Mouse (Mus musculus): ENCODE results near the gene Mup8. TPM values are rescaled to one million over a fixed set of nuclear protein-coding genes. Genes with fewer than 3 reads are reported as not detected.

The Mup8 gene
- 0.26 TPM in 1 of 2 replicates, not detected in the other for polyA plus RNA-seq (2012; rRNA removed; ENCODE audit: low replicate concordance)

GRCm38 (mm10) chr4:60222499-60222898 is at the start of gene Mup8:
Mup8 (minus strand) TSS chr4:60222599.

Other genes starting within 250 kb of the Mup8 start
- not detected in 2 replicates for gene Mup7, start 152.1 kb downstream of the Mup8 start, polyA plus RNA-seq (2012; rRNA removed; ENCODE audit: low replicate concordance)
- not detected in 2 replicates for gene Mup2, start 68.3 kb downstream of the Mup8 start, polyA plus RNA-seq (2012; rRNA removed; ENCODE audit: low replicate concordance)
- not detected in 2 replicates for gene Mup9, start 199.4 kb upstream of the Mup8 start, polyA plus RNA-seq (2012; rRNA removed; ENCODE audit: low replicate concordance)